Mouse (Mus musculus): ENCODE measurements around the gene Cep68. TPM values are rescaled to one million over a fixed set of nuclear protein-coding genes. Genes with fewer than 3 reads are reported as not detected.

Gene Cep68
- 31.1 and 32.2 TPM in 2 replicates for total RNA-seq (2021)
- long read RNA-seq, experiment 1, full-length matches to known transcripts: 13 of 18 reads
- long read RNA-seq, experiment 1, partial matches to known transcripts: 3 of 18 reads
- long read RNA-seq, experiment 1, other reads (novel, unspliced or antisense): 2 of 18 reads
- long read RNA-seq, experiment 2, full-length matches to known transcripts: 3 of 6 reads
- long read RNA-seq, experiment 2, partial matches to known transcripts: 1 of 6 reads
- long read RNA-seq, experiment 2, other reads (novel, unspliced or antisense): 2 of 6 reads

GRCm38 (mm10) chr11:20249296-20250110, at the start of gene Cep68:
Gene Cep68, minus strand, starts transcription at chr11:20249429.
- peak; percentile 97 for DNase-seq

GRCm38 (mm10) chr11:20284463-20284862, 35.2 kb upstream of the Cep68 start:
- no peak for DNase-seq

GRCm38 (mm10) chr11:20282601-20283219, 33.5 kb upstream of the Cep68 start:
- DNase-seq: no peak

- DNase-seq: peak; percentile 64
These were observed 31.8 kb upstream of the Cep68 start for GRCm38 (mm10) chr11:20280982-20281381.

- DNase-seq: no peak
These were observed 29.5 kb upstream of the Cep68 start for GRCm38 (mm10) chr11:20278702-20279101.

GRCm38 (mm10) chr11:20277106-20277505, 27.9 kb upstream of the Cep68 start:
- DNase-seq: no peak

- DNase-seq: no peak
These were observed 26.7 kb upstream of the Cep68 start for GRCm38 (mm10) chr11:20275974-20276373.

- no peak for DNase-seq
These were observed 20.7 kb upstream of the Cep68 start for GRCm38 (mm10) chr11:20269885-20270284.

GRCm38 (mm10) chr11:20262628-20263380, 13.6 kb upstream of the Cep68 start:
- no peak for DNase-seq

- no peak for DNase-seq
These were observed 5.6 kb upstream of the Cep68 start for GRCm38 (mm10) chr11:20254791-20255190.

GRCm38 (mm10) chr11:20253088-20253487, 3.9 kb upstream of the Cep68 start:
- no peak for DNase-seq

- no peak for DNase-seq
These were observed 1.4 kb upstream of the Cep68 start for GRCm38 (mm10) chr11:20250476-20251178.

- peak; percentile 72 for DNase-seq
These were observed 389 bp downstream of the Cep68 start for GRCm38 (mm10) chr11:20248840-20249239.

- no peak for DNase-seq
These were observed 952 bp downstream of the Cep68 start for GRCm38 (mm10) chr11:20248277-20248676.

- DNase-seq: no peak
These were observed 1.9 kb downstream of the Cep68 start for GRCm38 (mm10) chr11:20247146-20247855.

GRCm38 (mm10) chr11:20246616-20247015, 2.6 kb downstream of the Cep68 start:
- DNase-seq: no peak

GRCm38 (mm10) chr11:20245316-20245715, 3.9 kb downstream of the Cep68 start:
- no peak for DNase-seq

- no peak for DNase-seq
These were observed 4.6 kb downstream of the Cep68 start for GRCm38 (mm10) chr11:20244336-20245290.

- DNase-seq: peak; percentile 35
These were observed 5.9 kb downstream of the Cep68 start for GRCm38 (mm10) chr11:20243214-20243913.
